Mouse (Mus musculus) megakaryocyte-erythroid progenitor cell, adult 5-6 weeks (primary cell): ENCODE data around the gene Igdcc3. TPM values are rescaled to one million over a fixed set of nuclear protein-coding genes. Genes with fewer than 3 reads are reported as not detected.

ENCODE experiments used
- ATAC-seq: replicated peaks from 2 replicates; pipeline ENCODE4 v1.8.0; 2016; ENCODE audit warnings: mild to moderate bottlenecking, inconsistent platforms; ENCODE audit not compliant: severe bottlenecking, poor library complexity, low FRiP score, low TSS enrichment
- total RNA-seq, 2 experiments: library from RNA; stranded (forward) in 1 of 2; stranded (reverse) in 1 of 2; fragments of 200-1000, 215-1000 nt in 1 of 2; fragments of >200 nt in 1 of 2; fragmentation: Nextera tagmentation in 1 of 2; gene quantifications; 2 replicates each; pipeline ENCODE4 v1.2.3; 2014 to 2017

Igdcc3 gene
- not detected in 2 replicates for total RNA-seq (2014; fragmentation: Nextera tagmentation)
- total RNA-seq (2017), result not detected in 2 replicates

DNA sequence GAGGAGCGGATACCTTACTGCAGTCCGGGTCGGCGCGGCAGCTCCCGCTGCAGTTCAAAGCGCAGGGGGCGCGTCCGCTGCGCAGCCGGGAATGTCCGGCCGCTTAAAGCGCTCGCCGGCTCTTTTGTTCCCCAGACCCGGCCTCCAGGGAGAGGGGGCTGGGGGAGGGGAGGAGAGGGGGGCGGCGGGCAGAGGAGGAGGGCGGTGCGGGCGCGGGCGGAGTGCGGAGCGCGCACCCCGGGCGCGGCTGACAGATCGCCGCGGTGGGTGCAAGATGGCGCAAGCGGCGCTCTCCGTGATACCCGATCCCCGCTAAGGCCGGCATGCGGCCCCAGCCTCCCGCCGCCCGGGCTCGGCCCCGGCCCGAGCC is at the start of gene Igdcc3:
TSS of gene Igdcc3 (plus strand) at position 254 of the 370 bp plus-strand sequence.
- ATAC-seq, result no peak

DNA sequence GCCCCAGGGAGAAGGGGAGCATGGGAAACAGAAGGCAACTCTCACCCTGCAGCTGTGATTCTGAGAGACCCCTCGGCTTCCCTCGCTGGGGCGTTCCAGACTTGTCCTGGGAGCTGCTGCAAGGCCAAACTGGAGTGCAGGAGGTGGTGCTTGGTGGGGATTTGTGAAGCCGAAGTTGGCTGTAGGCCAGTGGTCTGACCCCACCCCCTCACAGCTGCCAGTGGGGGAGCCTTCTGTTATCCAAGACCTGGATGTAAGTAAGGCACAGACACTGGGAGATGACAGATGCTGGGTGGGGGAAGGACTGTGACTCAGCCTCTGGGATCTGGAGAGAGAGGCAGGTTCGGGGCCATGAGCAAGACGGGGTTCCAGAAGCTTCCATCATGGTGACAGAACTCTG is 46.8 kb upstream of the Igdcc3 start:
- no peak for ATAC-seq

DNA sequence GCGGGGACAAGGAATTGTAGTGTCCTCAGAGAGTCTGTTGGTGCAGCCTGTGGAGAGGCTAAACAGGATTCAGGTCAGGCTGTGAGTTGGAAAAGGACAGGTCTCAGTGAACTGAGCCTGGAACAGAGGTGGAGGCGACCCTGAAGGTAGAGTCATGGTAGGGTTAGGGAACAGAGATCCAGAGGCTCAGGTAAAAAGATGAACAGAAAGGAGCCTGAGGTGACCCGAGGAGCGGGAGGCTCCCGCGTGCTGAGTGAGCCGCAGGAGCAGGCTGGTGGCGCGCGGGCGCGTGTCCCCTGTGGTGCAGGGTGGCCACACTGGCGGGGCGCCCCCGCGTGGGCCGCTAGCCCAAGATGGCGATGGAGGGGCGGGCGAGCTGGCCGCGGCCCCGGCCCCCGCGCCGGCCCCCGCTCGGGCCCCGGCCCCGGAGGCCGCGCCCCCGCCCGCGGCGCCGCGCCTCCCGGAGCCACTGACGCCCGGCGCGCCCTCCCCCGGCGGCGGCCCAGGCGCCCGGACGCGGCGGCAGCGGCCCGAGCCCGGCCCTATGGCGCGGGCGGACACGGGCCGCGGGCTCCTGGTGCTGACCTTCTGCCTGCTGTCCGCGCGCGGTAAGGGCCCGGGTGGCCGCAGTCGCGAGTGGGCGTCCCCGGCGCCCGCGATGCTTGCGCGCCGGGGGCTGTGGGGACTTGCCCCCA is 39.9 kb upstream of the Igdcc3 start, which contains the start of gene Igdcc4:
TSS of gene Igdcc4 (plus strand) at position 496 of the 695 bp plus-strand sequence.
- no peak for ATAC-seq

DNA sequence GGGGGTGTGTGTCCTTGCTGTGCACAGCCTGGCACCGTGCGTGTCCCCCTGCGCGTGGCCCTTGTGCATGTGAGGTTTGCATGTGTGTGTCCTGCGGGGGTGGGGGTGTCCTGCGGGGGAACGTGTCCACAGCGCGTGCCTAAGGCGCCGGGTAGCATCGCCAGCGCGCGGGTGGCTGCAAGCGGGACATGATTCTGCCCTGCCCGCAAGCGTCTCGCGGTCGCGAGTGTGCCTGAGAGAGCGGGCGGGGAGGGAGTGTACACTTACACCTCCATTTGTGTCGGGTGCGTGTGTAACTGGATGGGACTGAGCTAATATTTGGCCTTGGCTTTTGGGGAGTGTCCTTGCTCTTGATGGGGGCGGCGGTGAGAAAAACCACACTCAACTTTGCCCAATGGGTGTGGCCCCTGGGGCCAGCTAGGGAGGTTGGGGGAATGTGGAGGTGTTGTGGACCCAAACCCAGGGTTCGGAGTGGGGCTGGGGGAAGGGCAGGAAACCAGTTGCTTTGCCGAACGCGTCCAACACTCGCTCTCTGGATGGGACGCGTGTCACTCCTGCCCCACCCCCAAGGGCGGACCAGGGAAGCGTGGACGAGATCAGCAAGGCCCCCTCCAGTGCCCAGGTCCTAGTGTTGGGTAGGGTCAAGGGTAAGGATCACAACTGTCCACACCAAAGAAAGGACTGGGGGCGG is 39.2 kb upstream of the Igdcc3 start:
- ATAC-seq, result no peak

DNA sequence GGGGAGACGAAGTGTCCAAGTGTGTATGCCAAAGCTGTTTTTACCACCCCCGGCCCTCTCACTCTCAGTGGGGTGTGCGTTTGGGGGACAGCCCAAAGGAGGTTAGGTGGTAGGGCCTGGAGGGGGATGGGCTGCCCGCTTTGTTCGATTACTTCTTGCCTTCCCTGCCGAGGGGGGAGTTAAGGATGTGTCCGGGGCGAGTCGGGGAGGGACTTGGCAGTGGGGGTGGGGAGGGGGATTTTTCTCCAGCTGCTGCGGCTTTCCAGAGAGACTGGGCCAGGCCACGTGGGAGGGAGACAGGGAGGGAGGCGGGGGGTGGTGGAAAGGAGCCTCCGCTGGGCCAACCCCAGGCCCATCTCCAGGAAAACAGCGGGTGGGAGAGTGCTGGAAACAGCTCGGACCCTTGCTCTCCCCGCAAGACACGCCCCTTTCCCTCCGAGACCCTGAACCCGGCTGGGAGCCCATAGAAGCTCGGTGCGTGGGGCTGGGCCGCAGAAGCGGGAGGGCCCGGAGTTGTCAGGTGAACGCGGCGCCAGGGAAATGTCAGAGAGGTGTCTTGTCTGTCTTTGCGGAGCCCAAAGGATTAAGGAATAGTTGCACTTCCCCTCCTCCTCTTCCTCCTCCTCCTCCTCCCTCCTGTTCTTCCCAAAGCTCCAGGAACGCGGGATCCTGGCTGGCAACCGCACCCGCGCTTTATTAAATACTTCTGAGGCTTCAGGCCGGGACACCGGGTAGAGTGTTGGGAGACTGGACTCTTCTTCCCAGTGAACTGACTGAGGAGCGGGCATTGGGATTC is 38.4 kb upstream of the Igdcc3 start:
- ATAC-seq, result no peak

DNA sequence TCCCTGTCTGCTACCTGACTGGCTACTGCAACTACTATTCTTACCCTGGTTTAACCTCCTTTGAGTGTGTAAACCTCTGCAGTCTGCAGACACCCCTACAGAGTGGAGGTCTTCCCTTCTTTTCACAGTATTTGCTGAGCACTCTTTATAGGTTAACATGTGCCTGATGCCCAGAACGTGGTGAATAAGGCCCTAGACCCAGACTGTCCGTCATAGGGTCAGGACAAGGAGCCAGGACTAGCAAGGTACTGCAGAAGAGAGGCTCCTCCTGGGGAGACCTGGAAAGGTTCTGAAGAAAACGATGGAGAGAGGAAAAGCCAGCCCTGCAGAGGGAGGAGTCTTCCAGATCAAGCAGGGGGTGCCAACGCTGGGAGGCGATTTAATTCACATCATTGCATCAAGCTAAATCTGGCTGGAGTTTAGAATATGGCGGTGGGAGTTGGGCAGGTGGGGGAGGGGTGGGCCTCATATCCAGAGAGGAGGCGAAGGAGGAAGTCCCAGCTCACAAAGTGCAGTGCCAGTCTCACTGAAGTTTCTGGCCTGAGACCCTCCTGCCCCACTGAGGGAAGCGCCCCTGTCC is 37.7 kb upstream of the Igdcc3 start:
- no peak for ATAC-seq

DNA sequence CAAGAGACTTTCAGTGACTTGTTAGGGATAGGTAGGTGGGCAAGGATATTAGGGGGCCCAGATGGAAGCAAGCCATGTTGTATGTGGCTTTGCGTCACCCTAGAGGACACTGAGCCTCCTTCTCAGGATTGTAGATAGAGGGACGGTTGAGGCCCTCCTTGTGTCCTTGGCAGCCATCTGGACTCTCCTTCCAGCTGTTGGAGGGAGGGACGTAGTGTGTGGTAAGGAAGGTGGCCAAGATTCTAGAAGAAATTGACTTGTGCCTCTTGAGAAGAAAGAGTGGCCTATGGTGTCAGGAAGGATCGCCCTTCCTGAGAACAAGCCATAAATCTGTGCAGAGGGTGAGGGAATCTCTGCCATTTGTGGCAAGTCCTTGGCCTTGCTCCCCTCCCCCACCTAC is 34.2 kb upstream of the Igdcc3 start:
- ATAC-seq, result no peak

DNA sequence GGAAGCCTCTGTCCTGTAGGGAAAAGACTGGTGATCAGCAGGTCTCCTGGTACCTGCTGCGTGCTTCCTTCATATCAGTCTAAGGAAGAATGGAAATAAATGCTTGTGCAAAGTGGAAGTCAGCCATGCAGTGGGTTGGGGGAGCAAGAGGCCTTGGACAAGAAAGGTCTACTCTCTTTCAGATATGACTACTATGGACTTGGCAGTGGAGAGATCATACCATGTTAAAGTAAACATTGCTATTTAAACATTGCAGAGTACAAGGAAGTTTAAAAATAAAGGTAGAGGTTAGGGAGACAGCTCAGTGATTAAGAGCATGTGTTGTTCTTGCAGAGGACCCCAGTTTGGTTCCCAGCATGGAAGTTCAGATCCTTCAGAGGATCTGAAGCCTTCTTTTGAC is 33.1 kb upstream of the Igdcc3 start:
- no peak for ATAC-seq

DNA sequence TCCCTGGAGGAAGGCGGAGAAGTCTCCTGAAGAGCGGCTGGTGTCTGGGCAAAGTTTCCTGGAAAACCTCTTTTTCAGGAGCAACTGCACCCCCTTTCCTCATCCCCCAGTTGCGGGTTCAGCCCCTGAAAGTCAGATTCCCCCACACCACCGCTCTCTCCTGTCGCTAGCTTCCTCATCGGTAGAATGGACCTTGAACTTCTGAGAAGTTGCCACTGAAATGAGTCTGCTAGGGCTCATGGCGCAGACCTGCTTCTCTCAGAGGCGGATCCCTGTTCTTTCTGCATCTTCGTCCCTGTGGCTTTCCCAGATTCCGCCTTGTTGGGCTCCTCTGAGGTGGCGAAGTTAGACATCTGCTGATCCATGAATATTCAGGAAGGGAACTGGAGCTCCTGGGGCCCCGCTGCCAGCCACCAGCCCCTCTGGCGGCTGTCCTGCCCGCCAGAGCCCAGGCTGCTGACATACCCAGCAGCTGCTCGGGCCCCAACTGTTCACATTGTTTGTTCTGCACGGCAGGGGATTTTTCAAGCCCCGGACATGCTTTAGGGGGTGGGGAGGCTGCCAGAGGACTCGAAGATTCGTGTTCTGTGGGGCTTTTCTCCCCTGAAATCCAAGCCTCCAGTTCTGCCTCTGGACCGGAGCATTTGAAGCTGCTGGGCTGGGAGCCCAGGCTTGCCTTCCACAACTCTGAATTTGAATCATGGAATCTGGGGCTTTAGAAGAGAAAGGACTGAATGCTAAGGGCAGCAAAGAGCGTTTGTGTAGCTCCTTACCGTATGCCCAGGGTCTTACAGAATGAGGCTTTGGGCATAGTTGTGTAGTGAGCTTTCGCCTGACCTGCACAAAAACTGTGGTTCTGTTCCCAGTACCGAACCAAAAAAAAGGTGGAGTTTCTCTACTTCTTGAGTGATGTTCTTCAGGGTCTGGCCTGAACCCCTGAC is 31.6 kb upstream of the Igdcc3 start:
- no peak for ATAC-seq

DNA sequence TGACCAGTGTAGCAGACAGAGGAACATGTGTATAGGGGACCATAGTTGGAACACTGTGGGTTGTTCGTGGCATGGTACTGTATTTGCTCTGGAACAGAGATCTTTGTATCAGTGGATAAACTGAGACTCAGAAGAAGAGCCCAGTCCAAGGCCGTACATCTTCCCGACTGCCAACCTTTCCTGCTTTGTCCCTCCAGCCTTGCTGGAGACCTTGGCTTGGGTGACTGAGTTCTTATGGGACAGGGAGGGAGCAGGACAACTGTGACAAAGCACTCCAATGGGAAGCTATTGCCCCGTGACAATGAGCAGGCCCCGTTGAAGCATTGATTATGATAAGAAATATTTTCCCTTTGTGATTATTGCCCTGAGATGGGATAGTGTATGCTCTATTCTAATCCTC is 29.3 kb upstream of the Igdcc3 start:
- ATAC-seq, result no peak

DNA sequence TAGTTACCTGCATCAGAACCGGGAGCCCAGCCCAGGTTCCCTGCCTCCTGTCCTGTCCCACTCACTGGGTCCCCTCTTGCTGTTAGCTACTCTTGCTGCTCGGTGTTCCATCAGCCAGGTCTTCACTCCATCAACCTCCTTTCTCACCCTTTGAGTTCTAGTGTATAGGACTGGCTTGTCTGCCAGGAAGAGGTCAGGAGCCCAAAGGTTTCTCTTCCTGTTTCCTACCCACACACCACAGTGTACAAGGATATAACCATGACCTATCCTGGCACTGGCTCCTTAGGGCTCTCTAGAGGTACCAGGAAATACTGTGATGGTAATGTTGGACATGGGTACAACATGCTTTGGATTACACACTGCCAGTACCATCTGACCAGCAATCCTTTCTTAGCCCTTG is 27.3 kb upstream of the Igdcc3 start:
- ATAC-seq, result no peak

DNA sequence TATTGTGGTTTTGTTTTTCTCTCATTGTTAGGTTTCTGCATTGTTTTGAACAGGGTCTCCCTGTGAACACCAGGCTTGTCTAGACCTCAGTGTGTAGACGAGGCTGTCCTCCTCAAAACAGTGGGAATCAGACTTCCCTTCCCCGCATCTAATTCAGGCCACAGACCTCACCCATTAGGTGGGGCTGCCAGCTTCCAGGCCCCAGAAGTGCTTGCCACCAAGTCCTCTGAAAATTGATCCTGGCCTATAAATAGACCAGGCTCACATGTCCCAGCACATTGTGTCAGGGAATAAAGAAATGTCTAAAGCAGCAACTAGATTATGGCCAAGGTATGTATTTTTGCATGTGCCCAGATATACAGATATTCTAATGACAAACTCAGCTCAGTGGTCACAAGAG is 25.1 kb upstream of the Igdcc3 start:
- ATAC-seq, result no peak

DNA sequence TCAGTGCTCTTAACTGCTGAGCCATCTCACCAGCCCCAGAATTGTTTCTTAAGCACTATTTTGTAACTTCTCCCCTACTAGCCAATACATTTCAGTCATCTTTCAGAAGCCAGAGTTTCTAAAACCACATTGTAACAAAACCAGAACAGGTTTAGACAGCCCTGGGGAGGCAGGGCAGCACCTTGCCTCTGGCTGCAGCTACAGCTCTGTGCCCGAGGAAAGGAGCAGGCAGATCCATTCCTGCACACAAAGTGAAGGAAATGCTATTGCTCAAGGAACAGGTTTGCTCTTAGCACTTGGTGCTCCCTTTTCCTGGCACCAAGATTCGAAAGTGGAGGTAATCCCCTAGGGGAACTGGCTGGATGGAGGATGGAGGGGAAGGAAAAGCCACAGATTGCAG is 23.5 kb upstream of the Igdcc3 start:
- no peak for ATAC-seq

DNA sequence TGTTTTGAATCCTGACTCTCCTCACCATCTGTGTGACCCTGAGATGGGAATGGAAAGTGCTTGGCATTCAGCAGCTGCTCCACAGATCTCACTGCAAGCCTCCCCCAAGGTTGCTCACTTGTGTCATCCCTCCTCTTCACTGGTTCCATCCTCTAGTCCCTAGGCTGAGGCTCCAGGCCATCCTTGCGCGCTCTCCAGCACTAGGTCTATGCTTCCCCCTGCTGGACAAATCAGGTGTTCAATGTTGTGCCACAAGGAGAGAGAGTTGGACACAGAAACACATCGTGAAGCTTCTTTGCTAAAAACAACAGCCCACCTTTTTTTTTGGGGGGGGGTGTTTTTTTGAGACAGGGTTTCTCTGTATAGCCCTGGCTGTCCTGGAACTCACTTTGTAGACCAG is 20.1 kb upstream of the Igdcc3 start:
- peak; percentile 73; the same call in 1 of the 2 replicates for ATAC-seq

DNA sequence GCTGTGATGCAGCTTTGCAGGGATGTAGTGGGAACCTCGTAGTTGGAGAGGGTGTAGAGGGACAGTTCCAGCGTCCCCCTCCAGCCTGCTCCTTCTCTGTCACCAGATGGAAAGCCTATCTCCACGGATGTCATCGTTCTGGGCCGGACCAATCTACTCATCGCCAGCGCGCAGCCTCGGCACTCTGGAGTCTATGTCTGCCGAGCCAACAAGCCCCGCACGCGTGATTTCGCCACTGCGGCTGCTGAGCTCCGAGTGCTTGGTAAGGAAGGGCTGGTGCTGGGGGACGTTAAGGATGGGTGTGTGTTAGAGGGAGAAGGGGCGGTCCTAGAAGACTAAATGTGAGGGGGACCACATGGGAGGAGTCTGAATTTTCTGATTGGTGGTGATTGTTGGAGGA is 18.4 kb upstream of the Igdcc3 start:
- no peak for ATAC-seq

DNA sequence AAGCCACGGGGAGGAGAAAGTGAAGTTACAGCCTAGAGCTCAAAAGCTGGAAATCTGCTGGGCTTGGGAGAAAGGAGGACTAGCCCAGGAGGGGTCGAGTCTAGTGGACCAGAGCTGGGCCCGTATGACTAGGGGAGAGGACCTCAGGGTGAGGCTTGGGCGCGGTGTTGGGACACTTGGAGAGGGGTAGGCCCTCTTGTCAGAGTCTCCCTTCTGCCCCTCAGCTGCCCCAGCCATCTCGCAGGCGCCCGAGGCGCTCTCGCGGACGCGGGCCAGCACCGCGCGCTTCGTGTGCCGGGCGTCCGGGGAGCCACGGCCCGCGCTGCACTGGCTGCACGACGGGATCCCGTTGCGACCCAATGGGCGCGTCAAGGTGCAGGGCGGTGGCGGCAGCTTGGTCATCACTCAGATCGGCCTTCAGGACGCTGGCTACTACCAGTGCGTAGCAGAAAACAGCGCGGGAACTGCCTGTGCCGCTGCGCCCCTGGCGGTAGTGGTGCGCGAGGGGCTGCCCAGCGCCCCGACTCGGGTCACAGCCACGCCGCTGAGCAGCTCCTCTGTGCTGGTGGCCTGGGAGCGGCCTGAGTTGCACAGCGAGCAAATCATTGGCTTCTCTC is 17.3 kb upstream of the Igdcc3 start:
- peak; percentile 72 for ATAC-seq

DNA sequence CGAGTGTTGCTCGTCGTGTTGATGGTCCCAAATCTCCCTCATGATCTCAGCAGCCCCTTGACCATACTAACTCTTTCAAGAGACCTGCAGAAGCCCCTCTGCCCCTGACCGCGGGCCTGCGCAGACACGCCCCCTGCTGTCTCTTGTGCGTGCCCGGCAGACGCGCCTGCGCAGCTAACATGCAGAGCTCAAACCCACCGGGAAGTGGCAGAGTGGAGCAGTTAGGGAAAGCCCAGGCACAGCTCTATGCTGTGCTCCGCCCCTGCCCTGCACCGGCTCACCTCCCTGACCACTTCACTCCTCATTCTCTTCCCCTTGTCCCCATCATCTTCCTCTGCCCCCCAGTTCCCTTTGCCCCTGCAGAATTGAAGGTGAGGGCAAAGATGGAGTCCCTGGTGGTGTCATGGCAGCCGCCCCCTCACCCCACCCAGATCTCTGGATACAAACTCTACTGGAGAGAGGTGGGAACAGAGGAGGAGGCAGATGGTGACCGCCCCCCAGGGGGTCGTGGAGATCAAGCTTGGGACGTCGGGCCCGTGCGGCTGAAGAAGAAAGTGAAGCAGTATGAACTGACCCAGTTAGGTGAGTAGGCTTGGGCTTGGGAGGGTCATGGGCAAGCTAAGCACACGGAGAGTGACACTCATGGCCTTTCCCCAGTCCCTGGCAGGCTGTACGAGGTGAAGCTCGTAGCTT is 12.7 kb upstream of the Igdcc3 start:
- peak; percentile 67 for ATAC-seq

DNA sequence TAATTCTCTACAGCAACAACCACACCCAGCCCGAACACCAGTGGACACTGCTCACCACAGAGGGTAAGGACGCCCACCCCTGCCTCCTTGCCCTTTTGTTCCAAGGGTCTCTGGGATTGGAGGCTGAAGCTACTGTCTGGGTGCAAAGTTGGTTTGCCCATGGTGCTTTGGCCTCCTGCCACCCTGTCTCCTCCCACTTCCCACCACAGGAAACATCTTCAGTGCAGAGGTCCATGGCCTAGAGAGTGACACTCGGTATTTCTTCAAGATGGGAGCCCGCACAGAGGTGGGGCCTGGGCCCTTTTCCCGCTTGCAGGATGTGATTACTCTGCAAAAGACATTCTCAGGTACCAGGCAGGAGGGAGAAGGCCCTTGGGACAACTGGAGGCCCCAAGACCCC is 9.3 kb upstream of the Igdcc3 start:
- ATAC-seq, result no peak
